ENCODE assay signal across 8 mouse cellular contexts in the genomic region with DNA sequence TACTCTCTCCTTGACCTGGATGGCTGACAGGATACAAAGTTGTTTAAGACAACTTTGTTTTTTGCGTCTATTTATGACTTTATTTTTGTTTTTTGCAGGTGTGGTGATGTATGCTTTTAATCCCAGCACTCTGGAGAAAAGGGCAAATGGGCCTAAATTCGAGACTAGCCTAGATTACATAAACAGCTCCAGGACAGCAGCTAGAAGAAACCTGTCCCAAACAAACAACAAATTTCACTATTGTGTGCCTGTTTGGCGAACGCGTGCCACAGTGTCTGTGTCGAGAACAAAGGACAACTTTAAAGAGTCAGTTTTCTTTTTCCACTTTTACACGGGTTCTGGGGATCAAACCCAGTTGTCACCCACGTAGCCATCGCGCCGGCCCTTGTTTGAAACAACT. TPM values are rescaled to one million over a fixed set of nuclear protein-coding genes. Genes with fewer than 3 reads are reported as not detected.
DNase-seq lines count a peak whose midpoint lies in the region; ATAC-seq lines count a peak whose summit lies in the region.

No protein-coding gene starts in this region.

- peak overlapping the region; percentile 84 for H3K4me2 ChIP-seq in kidney, embryonic 14.5 days (replicated peaks; ENCODE audit: low read depth, low read length)
- peak overlapping the region; percentile 87 for H3K4me2 ChIP-seq in hindbrain, embryonic 12.5 days (replicated peaks)
- H3K4me2 ChIP-seq in midbrain, embryonic 13.5 days (replicated peaks): peak overlapping the region; percentile 75

- H3K9ac ChIP-seq in kidney, embryonic 14.5 days (ENCODE audit: low read depth, low read length): peak overlapping the region; percentile 83
- peak overlapping the region; percentile 80 for H3K9ac ChIP-seq in hindbrain, embryonic 12.5 days
- peak overlapping the region; percentile 86 for H3K9ac ChIP-seq in midbrain, embryonic 13.5 days (replicated peaks)

- no peaks in the 10 kb centered on the region for H3K27me3 ChIP-seq in kidney, embryonic 14.5 days (ENCODE audit: control insufficient read depth, insufficient read depth, low read length)
- H3K27me3 ChIP-seq in hindbrain, embryonic 12.5 days: no peaks in the 10 kb centered on the region
- H3K27me3 ChIP-seq in midbrain, embryonic 13.5 days: no peaks in the 10 kb centered on the region

- peaks cover 7% of the 10 kb centered on the region; the same call in 1 of the 2 replicates for H3K4me1 ChIP-seq in kidney, embryonic 14.5 days (ENCODE audit: control insufficient read depth, insufficient read depth, low read length)
- peaks cover 16% of the 10 kb centered on the region for H3K4me1 ChIP-seq in hindbrain, embryonic 12.5 days
- H3K4me1 ChIP-seq in midbrain, embryonic 13.5 days (replicated peaks): peaks cover 30% of the 10 kb centered on the region

- H3K4me3 ChIP-seq in kidney, embryonic 14.5 days (ENCODE audit: low read length): peak overlapping the region; percentile 92
- H3K4me3 ChIP-seq in hindbrain, embryonic 12.5 days: peak overlapping the region; percentile 91
- peak overlapping the region; percentile 75 for H3K4me3 ChIP-seq in midbrain, embryonic 13.5 days (replicated peaks)

- no peak for DNase-seq in kidney, postnatal 36 days
- peak; percentile 40 for DNase-seq in brain, adult 2 months (ENCODE audit: low read depth, low spot score)
- no peak for DNase-seq in layer of hippocampus, postnatal 14 days (ENCODE audit: low spot score in 2 of 2)
- no peak for DNase-seq in left cerebral cortex, adult 18-20 months (ENCODE audit: low spot score in 2 of 2)
- DNase-seq in adrenal gland, adult 18-20 months (ENCODE audit: low spot score in 2 of 2): no peak

- peak overlapping the region; percentile 99 for H3K27ac ChIP-seq in kidney, embryonic 14.5 days (ENCODE audit: low read depth, low read length)
- H3K27ac ChIP-seq in hindbrain, embryonic 12.5 days: peak overlapping the region; percentile 96
- H3K27ac ChIP-seq in midbrain, embryonic 13.5 days: peak overlapping the region; percentile 98

- ATAC-seq in kidney, embryonic 14.5 days (ENCODE audit: low FRiP score, low TSS enrichment): no peak
- 0 out of 2 replicates have a peak, but pooled peaks have one; percentile 1 for ATAC-seq in hindbrain, embryonic 12.5 days (ENCODE audit: low FRiP score)
- ATAC-seq in midbrain, embryonic 13.5 days: no peak

- WGBS in kidney, embryonic 14.5 days: 6% methylated on average over 11 of the region's 11 CpGs
- 5% methylated on average over 11 of the region's 11 CpGs for WGBS in hindbrain, embryonic 12.5 days
- WGBS in midbrain, embryonic 13.5 days: 4% methylated on average over 11 of the region's 11 CpGs

- H3K36me3 ChIP-seq in kidney, embryonic 14.5 days (ENCODE audit: control insufficient read depth, insufficient read depth, low read length): peaks cover 18% of the 10 kb centered on the region
- H3K36me3 ChIP-seq in hindbrain, embryonic 12.5 days: peaks cover 16% of the 10 kb centered on the region
- H3K36me3 ChIP-seq in midbrain, embryonic 13.5 days: peaks cover 24% of the 10 kb centered on the region

- no peaks in the 10 kb centered on the region for H3K9me3 ChIP-seq in kidney, embryonic 14.5 days (ENCODE audit: control insufficient read depth, low read length)
- no peaks in the 10 kb centered on the region for H3K9me3 ChIP-seq in hindbrain, embryonic 12.5 days (replicated peaks)
- no peaks in the 10 kb centered on the region for H3K9me3 ChIP-seq in midbrain, embryonic 13.5 days

RNA-seq across cellular contexts. Expression of gene Usp4, which starts 0.6 kb away (rescaled TPM):
- polyA plus RNA-seq in kidney, embryonic 14.5 days (2014; fragmentation: Nextera tagmentation; extraction: Ambion mirVana): 62.1 and 114 TPM in 2 replicates
- polyA plus RNA-seq in hindbrain, embryonic 12.5 days (2016; fragmentation: Nextera tagmentation; extraction: Ambion mirVana): 133 and 137 TPM in 2 replicates
- 143 and 146 TPM in 2 replicates for polyA plus RNA-seq in midbrain, embryonic 13.5 days (2015; fragmentation: Nextera tagmentation; extraction: Ambion mirVana)
- 100 to 1,000 TPM; 111 to 121 TPM for total RNA-seq in layer of hippocampus, postnatal 14 days (2021)
- 100 to 1,000 TPM; 123 to 125 TPM for total RNA-seq in left cerebral cortex, adult 18-20 months (2021)
- total RNA-seq in adrenal gland, adult 18-20 months (2021): 100 to 1,000 TPM; 107 to 126 TPM

RNA-seq across cellular contexts. Expression of gene Gpx1, which starts 8.3 kb away (rescaled TPM):
- 654 and 725 TPM in 2 replicates for polyA plus RNA-seq in kidney, embryonic 14.5 days (2014; fragmentation: Nextera tagmentation; extraction: Ambion mirVana)
- 647 and 730 TPM in 2 replicates for polyA plus RNA-seq in hindbrain, embryonic 12.5 days (2016; fragmentation: Nextera tagmentation; extraction: Ambion mirVana)
- polyA plus RNA-seq in midbrain, embryonic 13.5 days (2015; fragmentation: Nextera tagmentation; extraction: Ambion mirVana): 474 and 511 TPM in 2 replicates
- 10 to 100 TPM; 67.3 to 68.7 TPM for total RNA-seq in layer of hippocampus, postnatal 14 days (2021)
- total RNA-seq in left cerebral cortex, adult 18-20 months (2021): 100 to 1,000 TPM in 1 of 2 experiments, 10 to 100 TPM in 1; 99.8 to 110 TPM
- total RNA-seq in adrenal gland, adult 18-20 months (2021): 100 to 1,000 TPM; 551 to 749 TPM

RNA-seq across cellular contexts. Expression of gene Tcta, which starts 41.1 kb away (rescaled TPM):
- polyA plus RNA-seq in kidney, embryonic 14.5 days (2014; fragmentation: Nextera tagmentation; extraction: Ambion mirVana): 26.6 and 27.8 TPM in 2 replicates
- 43.0 and 44.2 TPM in 2 replicates for polyA plus RNA-seq in hindbrain, embryonic 12.5 days (2016; fragmentation: Nextera tagmentation; extraction: Ambion mirVana)
- 52.6 and 57.5 TPM in 2 replicates for polyA plus RNA-seq in midbrain, embryonic 13.5 days (2015; fragmentation: Nextera tagmentation; extraction: Ambion mirVana)
- total RNA-seq in layer of hippocampus, postnatal 14 days (2021): 10 to 100 TPM; 45.3 to 46.8 TPM
- total RNA-seq in left cerebral cortex, adult 18-20 months (2021): 10 to 100 TPM; 30.3 to 32.0 TPM
- 10 to 100 TPM; 36.1 to 36.2 TPM for total RNA-seq in adrenal gland, adult 18-20 months (2021)

RNA-seq across cellular contexts. Expression of gene Rhoa, which starts 41.1 kb away (rescaled TPM):
- 317 and 358 TPM in 2 replicates for polyA plus RNA-seq in kidney, embryonic 14.5 days (2014; fragmentation: Nextera tagmentation; extraction: Ambion mirVana)
- 332 and 340 TPM in 2 replicates for polyA plus RNA-seq in hindbrain, embryonic 12.5 days (2016; fragmentation: Nextera tagmentation; extraction: Ambion mirVana)
- 288 and 306 TPM in 2 replicates for polyA plus RNA-seq in midbrain, embryonic 13.5 days (2015; fragmentation: Nextera tagmentation; extraction: Ambion mirVana)
- 100 to 1,000 TPM; 189 to 198 TPM for total RNA-seq in layer of hippocampus, postnatal 14 days (2021)
- 100 to 1,000 TPM; 159 to 170 TPM for total RNA-seq in left cerebral cortex, adult 18-20 months (2021)
- total RNA-seq in adrenal gland, adult 18-20 months (2021): 100 to 1,000 TPM; 356 to 357 TPM

RNA-seq across cellular contexts. Expression of gene 1700102P08Rik, which starts 45.6 kb away (rescaled TPM):
- 0.36 and 0.79 TPM in 2 replicates for polyA plus RNA-seq in kidney, embryonic 14.5 days (2014; fragmentation: Nextera tagmentation; extraction: Ambion mirVana)
- 1.7 and 2.5 TPM in 2 replicates for polyA plus RNA-seq in hindbrain, embryonic 12.5 days (2016; fragmentation: Nextera tagmentation; extraction: Ambion mirVana)
- 2.1 and 2.2 TPM in 2 replicates for polyA plus RNA-seq in midbrain, embryonic 13.5 days (2015; fragmentation: Nextera tagmentation; extraction: Ambion mirVana)
- total RNA-seq in layer of hippocampus, postnatal 14 days (2021): 1 to 10 TPM in 1 of 2 experiments, under 1 TPM in 1; 0.86 to 1.2 TPM
- 1 to 10 TPM; 3.4 to 3.8 TPM for total RNA-seq in left cerebral cortex, adult 18-20 months (2021)
- 1 to 10 TPM; 1.5 to 2.1 TPM for total RNA-seq in adrenal gland, adult 18-20 months (2021)

Comparison
In these comparisons a context has a peak if more than half of its experiments do, and no peak if none do; other contexts are left out.
1. RNA of gene Gpx1, which starts 8.3 kb away (total RNA-seq): 551 to 749 TPM in adrenal gland, adult 18-20 months; 99.8 to 110 TPM in left cerebral cortex, adult 18-20 months and 67.3 to 68.7 TPM in layer of hippocampus, postnatal 14 days; every median in the first group is over 4 times any median in the second.
2. Peak in every context shown above with its lines, with median percentiles within 50 percentile points of each other: H3K27ac ChIP-seq, H3K4me2 ChIP-seq, H3K4me3 ChIP-seq and H3K9ac ChIP-seq.